Mouse (Mus musculus): ENCODE data around the gene Tpst2. TPM values are rescaled to one million over a fixed set of nuclear protein-coding genes. Genes with fewer than 3 reads are reported as not detected.

Gene Tpst2
- polyA plus RNA-seq, 1 experiment from 2014 or later: 30.0 TPM

DNA sequence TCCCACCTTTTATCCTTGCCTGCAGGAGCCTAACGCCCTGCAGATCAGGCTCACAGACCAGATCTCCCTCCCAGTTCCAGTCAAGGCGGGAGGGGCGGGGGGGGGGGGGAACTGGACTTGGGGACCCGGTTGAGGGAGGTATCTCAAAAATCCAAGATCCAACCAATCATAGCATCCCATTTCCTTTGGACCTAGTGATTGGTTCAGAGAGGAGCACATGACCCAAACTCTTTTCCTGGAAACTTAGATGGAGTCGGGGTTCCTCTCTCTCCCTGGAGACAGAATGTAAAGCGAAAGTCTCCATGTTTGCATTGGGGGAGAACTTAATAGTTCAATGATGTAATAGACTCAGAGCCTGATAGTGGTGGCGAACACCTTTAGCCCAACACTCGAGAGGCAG lies 29.1 kb upstream of the Tpst2 start:
- no peaks in the 10 kb centered on the region for H3K4me1 ChIP-seq (ENCODE audit: control insufficient read depth, insufficient read depth, low read length)
- no peaks in the 10 kb centered on the region for H3K36me3 ChIP-seq (ENCODE audit: control insufficient read depth, insufficient read depth, low read length)
- ATAC-seq (ENCODE audit: insufficient read depth, low FRiP score, low TSS enrichment): no peak
- no peaks in the 10 kb centered on the region for H3K27me3 ChIP-seq (ENCODE audit: control insufficient read depth, insufficient read depth, low read length)
- WGBS: 43% methylated on average over 8 of the region's 8 CpGs
- H3K4me2 ChIP-seq (ENCODE audit: low read depth): no peak overlapping the region
- no peak overlapping the region for H3K4me3 ChIP-seq (ENCODE audit: low read depth, low read length)
- no peak overlapping the region for H3K27ac ChIP-seq (ENCODE audit: low read depth, low read length)
- no peak for DNase-seq (ENCODE audit: low spot score)
- H3K9me3 ChIP-seq (ENCODE audit: control insufficient read depth, low read length): no peaks in the 10 kb centered on the region
- no peak overlapping the region for H3K9ac ChIP-seq (ENCODE audit: low read length)

DNA sequence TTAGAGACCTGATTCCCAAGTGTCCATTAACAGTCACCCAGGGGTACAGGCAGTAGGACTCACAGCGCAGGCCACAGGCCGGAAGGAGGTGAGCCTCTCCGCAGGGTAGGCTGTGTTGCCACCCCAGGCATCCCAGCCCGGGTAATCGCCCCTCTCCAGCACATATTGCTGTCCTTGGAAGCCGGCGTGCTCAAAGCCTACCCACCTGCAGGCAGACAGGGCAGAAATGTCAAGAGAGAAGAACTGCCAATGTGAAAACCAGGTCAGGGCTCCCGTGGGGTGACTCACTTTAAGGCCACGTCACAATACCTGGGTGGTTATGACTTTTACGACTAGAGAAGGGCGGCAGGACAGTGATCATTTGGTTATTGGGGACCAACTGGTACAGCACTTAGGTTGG lies 27.4 kb upstream of the Tpst2 start:
- DNase-seq (ENCODE audit: low spot score) (no peak), ATAC-seq (ENCODE audit: insufficient read depth, low FRiP score, low TSS enrichment) (no peak)
- H3K4me3 ChIP-seq (ENCODE audit: low read depth, low read length): no peak overlapping the region
- H3K4me1 ChIP-seq (ENCODE audit: control insufficient read depth, insufficient read depth, low read length): no peaks in the 10 kb centered on the region
- no peak overlapping the region for H3K27ac ChIP-seq (ENCODE audit: low read depth, low read length)
- H3K9me3 ChIP-seq (ENCODE audit: control insufficient read depth, low read length): no peaks in the 10 kb centered on the region
- no peaks in the 10 kb centered on the region for H3K27me3 ChIP-seq (ENCODE audit: control insufficient read depth, insufficient read depth, low read length)
- WGBS: 82% methylated on average over 11 of the region's 11 CpGs
- no peak overlapping the region for H3K9ac ChIP-seq (ENCODE audit: low read length)
- H3K4me2 ChIP-seq (ENCODE audit: low read depth): no peak overlapping the region
- no peaks in the 10 kb centered on the region for H3K36me3 ChIP-seq (ENCODE audit: control insufficient read depth, insufficient read depth, low read length)

DNA sequence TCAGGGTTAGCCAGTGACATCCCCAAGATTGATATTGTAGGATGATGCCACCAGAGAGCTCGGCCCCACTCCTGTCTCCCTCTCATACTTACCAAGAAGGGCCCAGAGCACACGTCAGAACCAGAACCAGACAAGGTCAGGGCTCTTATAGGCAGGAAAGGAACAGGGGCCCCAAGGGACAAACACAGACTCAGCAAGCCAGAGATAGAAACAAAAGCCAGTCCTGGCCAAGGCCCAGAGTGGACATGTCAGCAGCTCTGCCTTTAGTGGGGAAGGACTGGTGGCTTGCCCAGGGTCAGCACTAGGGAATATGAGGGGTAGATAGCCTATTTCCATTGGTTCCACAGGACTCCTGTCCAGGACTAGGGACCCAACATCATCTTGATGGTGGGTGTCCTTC lies 24.1 kb upstream of the Tpst2 start, which contains the start of gene Cryba4:
TSS of gene Cryba4 (minus strand) at position 119 of the 400 bp plus-strand sequence.
- H3K4me2 ChIP-seq (ENCODE audit: low read depth): no peak within 1 kb of the TSS
- H3K9ac ChIP-seq (ENCODE audit: low read length): no peak within 1 kb of the TSS

DNA sequence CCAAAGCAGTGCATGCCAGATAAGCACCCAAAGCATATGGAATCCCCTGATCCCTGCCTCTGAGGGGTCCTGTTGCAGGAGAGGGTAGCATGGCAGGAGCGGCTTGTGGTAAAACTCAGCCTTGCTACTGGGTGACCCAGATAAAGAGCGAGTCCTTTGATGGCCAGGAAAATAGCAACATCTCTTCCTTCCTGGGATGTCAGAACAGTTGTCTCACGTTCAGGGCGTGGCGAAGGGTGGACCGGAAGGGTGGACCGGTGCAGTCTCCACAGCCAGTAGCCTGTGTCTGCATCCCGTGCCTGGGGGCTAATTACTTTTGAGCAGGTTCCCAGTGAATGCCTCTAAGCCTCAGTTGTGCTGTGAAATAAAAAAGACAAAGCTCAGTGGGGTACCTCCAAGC lies 23.3 kb upstream of the Tpst2 start:
- WGBS: 21% methylated on average over 8 of the region's 8 CpGs
- Histone ChIP-seq H3K27ac (ENCODE audit: low read depth, low read length) (no peak overlapping the region), H3K36me3 (ENCODE audit: control insufficient read depth, insufficient read depth, low read length) (no peaks in the 10 kb centered on the region)

More for the DNA sequence above, 24.1 kb upstream of the Tpst2 start, which contains the start of gene Cryba4:
- ATAC-seq (ENCODE audit: insufficient read depth, low FRiP score, low TSS enrichment): no peak
- H3K36me3 ChIP-seq (ENCODE audit: control insufficient read depth, insufficient read depth, low read length): no peaks in the 10 kb centered on the region
- H3K27ac ChIP-seq (ENCODE audit: low read depth, low read length): no peak within 1 kb of the TSS
- H3K27me3 ChIP-seq (ENCODE audit: control insufficient read depth, insufficient read depth, low read length): no peaks in the 10 kb centered on the region
- no peak within 1 kb of the TSS for H3K4me3 ChIP-seq (ENCODE audit: low read depth, low read length)
- no peaks in the 10 kb centered on the region for H3K4me1 ChIP-seq (ENCODE audit: control insufficient read depth, insufficient read depth, low read length)
- no peaks in the 10 kb centered on the region for H3K9me3 ChIP-seq (ENCODE audit: control insufficient read depth, low read length)
- 79% methylated on average over 2 of the region's 2 CpGs for WGBS
- no peak for DNase-seq (ENCODE audit: low spot score)

DNA sequence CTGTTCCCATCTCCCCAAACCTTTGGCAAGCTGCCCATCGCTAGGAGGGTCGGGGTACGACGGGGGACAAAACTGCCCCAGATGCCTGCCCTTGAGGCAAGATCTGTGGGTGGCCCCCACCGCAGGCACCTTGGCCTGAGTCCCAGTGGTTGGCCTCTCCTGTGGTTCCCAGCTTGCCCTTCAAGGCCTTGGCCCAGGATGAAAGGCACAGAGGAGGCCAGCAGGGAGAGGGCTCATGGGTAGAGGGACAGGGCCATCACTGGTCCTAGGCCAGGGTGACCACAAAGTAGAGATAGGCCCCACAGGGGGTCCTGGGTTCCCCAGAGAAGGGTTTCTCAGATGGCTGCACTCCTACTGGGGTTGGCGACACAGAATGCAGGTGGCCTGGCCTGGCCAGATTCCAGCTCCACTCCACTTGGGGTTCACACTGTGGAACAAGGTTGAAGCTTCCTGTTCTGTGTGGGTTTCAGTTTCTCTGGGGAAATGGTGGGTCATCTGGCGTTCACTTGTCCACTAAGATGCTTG lies 22.1 kb upstream of the Tpst2 start:
- H3K9me3 ChIP-seq (ENCODE audit: control insufficient read depth, low read length): no peaks in the 10 kb centered on the region
- H3K4me2 ChIP-seq (ENCODE audit: low read depth): no peak overlapping the region
- H3K36me3 ChIP-seq (ENCODE audit: control insufficient read depth, insufficient read depth, low read length): no peaks in the 10 kb centered on the region
- no peak overlapping the region for H3K27ac ChIP-seq (ENCODE audit: low read depth, low read length)
- DNase-seq (ENCODE audit: low spot score) (no peak), ATAC-seq (ENCODE audit: insufficient read depth, low FRiP score, low TSS enrichment) (no peak)
- no peak overlapping the region for H3K9ac ChIP-seq (ENCODE audit: low read length)
- WGBS: 85% methylated on average over 7 of the region's 7 CpGs
- no peak overlapping the region for H3K4me3 ChIP-seq (ENCODE audit: low read depth, low read length)
- no peaks in the 10 kb centered on the region for H3K27me3 ChIP-seq (ENCODE audit: control insufficient read depth, insufficient read depth, low read length)
- no peaks in the 10 kb centered on the region for H3K4me1 ChIP-seq (ENCODE audit: control insufficient read depth, insufficient read depth, low read length)

More for the DNA sequence above, 23.3 kb upstream of the Tpst2 start:
- ATAC-seq (ENCODE audit: insufficient read depth, low FRiP score, low TSS enrichment) (no peak), DNase-seq (ENCODE audit: low spot score) (no peak)
- no peaks in the 10 kb centered on the region for H3K4me1 ChIP-seq (ENCODE audit: control insufficient read depth, insufficient read depth, low read length)
- no peaks in the 10 kb centered on the region for H3K9me3 ChIP-seq (ENCODE audit: control insufficient read depth, low read length)
- no peaks in the 10 kb centered on the region for H3K27me3 ChIP-seq (ENCODE audit: control insufficient read depth, insufficient read depth, low read length)
- no peak overlapping the region for H3K4me3 ChIP-seq (ENCODE audit: low read depth, low read length)
- no peak overlapping the region for H3K9ac ChIP-seq (ENCODE audit: low read length)
- no peak overlapping the region for H3K4me2 ChIP-seq (ENCODE audit: low read depth)

DNA sequence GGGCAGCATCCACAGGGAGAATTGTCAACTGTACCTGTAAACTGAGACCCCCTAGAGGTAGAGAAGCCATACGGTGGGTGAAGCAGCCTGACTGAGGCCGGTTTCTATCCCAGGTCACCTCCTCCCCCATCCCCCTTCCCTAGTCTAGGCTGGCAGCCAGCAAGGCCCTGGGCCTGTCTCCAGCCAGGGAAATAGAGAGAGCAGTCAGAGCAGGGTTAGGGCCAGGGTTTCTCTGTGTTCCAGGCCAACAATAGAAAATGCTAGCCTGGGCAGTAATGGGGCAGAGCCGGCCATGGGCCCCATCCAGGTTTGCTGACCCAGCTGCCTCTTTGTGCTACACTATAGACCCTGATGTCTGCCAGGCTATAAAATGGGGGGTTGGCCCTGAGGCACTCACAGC lies 21.1 kb upstream of the Tpst2 start, which contains the start of gene Crybb1:
TSS of gene Crybb1 (plus strand) at position 390 of the 400 bp plus-strand sequence.
- H3K4me3 ChIP-seq (ENCODE audit: low read depth, low read length): no peak within 1 kb of the TSS
- no peak within 1 kb of the TSS for H3K4me2 ChIP-seq (ENCODE audit: low read depth)
- H3K27ac ChIP-seq (ENCODE audit: low read depth, low read length): no peak within 1 kb of the TSS
- H3K4me1 ChIP-seq (ENCODE audit: control insufficient read depth, insufficient read depth, low read length): no peaks in the 10 kb centered on the region
- DNase-seq (ENCODE audit: low spot score): no peak
- no peak for ATAC-seq (ENCODE audit: insufficient read depth, low FRiP score, low TSS enrichment)
- H3K9me3 ChIP-seq (ENCODE audit: control insufficient read depth, low read length): no peaks in the 10 kb centered on the region
- H3K9ac ChIP-seq (ENCODE audit: low read length): no peak within 1 kb of the TSS
- H3K36me3 ChIP-seq (ENCODE audit: control insufficient read depth, insufficient read depth, low read length): no peaks in the 10 kb centered on the region
- WGBS: 56% methylated on average over 3 of the region's 3 CpGs
- H3K27me3 ChIP-seq (ENCODE audit: control insufficient read depth, insufficient read depth, low read length): no peaks in the 10 kb centered on the region

DNA sequence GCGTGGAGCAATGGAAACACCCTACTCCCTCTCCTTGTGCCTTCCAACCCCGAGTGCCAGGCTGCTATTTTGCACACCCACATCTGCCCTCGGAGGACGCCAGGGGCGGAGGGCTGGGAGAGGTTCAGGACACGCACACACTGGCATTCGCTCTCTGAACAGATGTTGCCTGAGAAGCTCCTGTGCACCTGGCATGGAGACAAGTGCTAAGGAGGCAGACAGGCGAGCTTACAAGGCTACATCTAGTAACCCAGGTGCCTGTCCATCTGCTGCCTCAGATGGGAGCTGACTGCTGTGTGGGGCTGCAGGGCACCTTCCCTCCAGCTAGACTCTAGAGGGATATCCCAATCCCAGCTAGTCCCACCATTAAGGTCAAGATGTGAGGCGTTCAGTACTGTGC lies 20.0 kb upstream of the Tpst2 start:
- Histone ChIP-seq H3K4me3 (ENCODE audit: low read depth, low read length) (no peak overlapping the region), H3K36me3 (ENCODE audit: control insufficient read depth, insufficient read depth, low read length) (no peaks in the 10 kb centered on the region), H3K4me2 (ENCODE audit: low read depth) (no peak overlapping the region), H3K9ac (ENCODE audit: low read length) (no peak overlapping the region), H3K4me1 (ENCODE audit: control insufficient read depth, insufficient read depth, low read length) (no peaks in the 10 kb centered on the region), H3K27me3 (ENCODE audit: control insufficient read depth, insufficient read depth, low read length) (no peaks in the 10 kb centered on the region), H3K9me3 (ENCODE audit: control insufficient read depth, low read length) (no peaks in the 10 kb centered on the region), H3K27ac (ENCODE audit: low read depth, low read length) (no peak overlapping the region)
- no peak for DNase-seq (ENCODE audit: low spot score)
- WGBS: 76% methylated on average over 9 of the region's 9 CpGs
- ATAC-seq (ENCODE audit: insufficient read depth, low FRiP score, low TSS enrichment): no peak

DNA sequence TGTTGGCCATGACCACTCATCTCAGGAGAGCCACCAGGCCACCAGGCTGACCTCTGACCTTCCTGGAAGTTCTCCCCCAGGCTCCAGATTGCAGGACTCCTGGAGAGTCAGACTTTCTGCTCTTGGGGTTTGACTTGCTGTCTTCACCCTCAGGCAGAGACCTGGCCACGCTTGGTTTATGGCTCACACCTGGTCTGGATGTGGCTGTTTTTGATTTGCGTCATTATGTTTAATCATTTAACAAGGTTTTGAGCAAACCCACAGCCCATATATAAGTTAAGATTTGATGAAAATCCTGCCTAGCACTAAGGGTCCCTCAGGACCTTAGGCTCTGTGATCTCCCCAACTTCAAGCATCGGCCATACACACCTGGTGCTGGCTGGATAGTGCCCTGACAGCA lies 18.6 kb upstream of the Tpst2 start:
- Histone ChIP-seq H3K27me3 (ENCODE audit: control insufficient read depth, insufficient read depth, low read length) (no peaks in the 10 kb centered on the region), H3K4me3 (ENCODE audit: low read depth, low read length) (no peak overlapping the region), H3K36me3 (ENCODE audit: control insufficient read depth, insufficient read depth, low read length) (no peaks in the 10 kb centered on the region), H3K9me3 (ENCODE audit: control insufficient read depth, low read length) (no peaks in the 10 kb centered on the region), H3K4me1 (ENCODE audit: control insufficient read depth, insufficient read depth, low read length) (no peaks in the 10 kb centered on the region), H3K4me2 (ENCODE audit: low read depth) (no peak overlapping the region), H3K27ac (ENCODE audit: low read depth, low read length) (no peak overlapping the region), H3K9ac (ENCODE audit: low read length) (no peak overlapping the region)
- no peak for DNase-seq (ENCODE audit: low spot score)
- no peak for ATAC-seq (ENCODE audit: insufficient read depth, low FRiP score, low TSS enrichment)
- 86% methylated on average over 3 of the region's 3 CpGs for WGBS

DNA sequence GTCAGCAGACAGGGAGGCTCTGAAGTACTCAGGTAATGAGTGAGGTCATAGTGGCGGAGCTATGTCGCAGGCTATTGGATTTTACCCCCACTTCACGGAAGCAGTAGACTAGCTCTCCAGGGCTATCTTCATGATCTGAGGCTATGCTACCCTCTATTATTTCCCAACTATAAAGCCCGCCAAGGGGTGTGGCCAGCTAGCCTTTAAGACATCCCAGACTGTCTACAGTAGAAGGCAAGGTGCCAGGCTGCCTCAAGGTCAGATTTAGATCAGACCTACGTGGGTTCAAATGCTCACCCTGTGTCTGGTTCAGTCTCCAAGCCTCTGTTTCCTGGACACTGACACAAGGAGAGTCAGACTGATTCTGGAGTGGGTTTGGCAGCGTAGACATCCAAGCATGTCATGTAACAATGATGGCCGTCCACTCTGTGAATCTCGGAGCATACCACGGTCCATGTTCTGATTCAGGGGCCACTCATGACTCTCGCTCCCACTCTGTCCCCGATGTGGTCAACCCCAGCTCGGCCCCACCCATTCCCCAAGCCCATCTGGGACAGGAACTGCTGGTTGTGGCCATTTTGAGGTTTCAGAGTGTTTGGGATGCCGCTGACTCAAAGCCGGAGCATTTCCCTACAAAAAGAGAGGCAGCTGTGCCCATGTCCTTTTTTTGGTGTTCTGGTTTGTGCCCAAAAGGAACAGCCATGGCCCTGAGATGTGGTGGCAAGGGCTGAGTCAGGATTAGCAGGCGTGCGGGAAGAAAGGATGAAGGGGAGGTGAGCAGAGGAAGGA lies 16.4 kb upstream of the Tpst2 start:
- Histone ChIP-seq H3K4me2 (ENCODE audit: low read depth) (no peak overlapping the region), H3K27me3 (ENCODE audit: control insufficient read depth, insufficient read depth, low read length) (no peaks in the 10 kb centered on the region), H3K9me3 (ENCODE audit: control insufficient read depth, low read length) (no peaks in the 10 kb centered on the region), H3K9ac (ENCODE audit: low read length) (no peak overlapping the region), H3K36me3 (ENCODE audit: control insufficient read depth, insufficient read depth, low read length) (no peaks in the 10 kb centered on the region), H3K27ac (ENCODE audit: low read depth, low read length) (no peak overlapping the region), H3K4me1 (ENCODE audit: control insufficient read depth, insufficient read depth, low read length) (no peaks in the 10 kb centered on the region), H3K4me3 (ENCODE audit: low read depth, low read length) (no peak overlapping the region)
- ATAC-seq (ENCODE audit: insufficient read depth, low FRiP score, low TSS enrichment) (no peak), DNase-seq (ENCODE audit: low spot score) (no peak)
- WGBS: 90% methylated on average over 16 of the region's 16 CpGs
